Mouse (Mus musculus) lung, adult 2 months (tissue): ENCODE measurements at regions not wholly inside any gene's neighbourhood (a gene's known extent, or its start where the extent isn't known, plus 50 kb on each side); places are given as distances from the start of the nearest gene placed in this dataset.

Experiments used
- CTCF ChIP-seq: fragments of 200-500 bp; IDR thresholded peaks from 2 replicates; pipeline ENCODE4 v1.5.1; 2011; ENCODE audit warnings: mild to moderate bottlenecking, low read length, control low read depth; ENCODE audit not compliant: insufficient read depth
- POLR2A ChIP-seq: fragments of 200-500 bp; IDR thresholded peaks from 2 replicates; pipeline ENCODE4 v1.6.1; 2011; ENCODE audit warnings: low read depth, mild to moderate bottlenecking, control low read depth, low read length, borderline replicate concordance; ENCODE audit errors: extremely low read depth

- no peak for TF ChIP-seq CTCF
- no peak for TF ChIP-seq POLR2A
These were observed 84.0 kb downstream of the Stk35 start for GRCm38 (mm10) chr2:129884316-129884715.
